Mouse (Mus musculus) E14TG2a.4 (cell line): Measurements from ENCODE around the gene Gm15293.
"Not testable (repeated sequence)": the region's sequence is repeated elsewhere in the genome, so short reads cannot be mapped to it uniquely, and the experiment has no call there.

ENCODE experiments used
- CTCF ChIP-seq: conservative IDR thresholded peaks from 2 replicates; pipeline ENCODE4 v1.5.1; 2014; ENCODE audit warnings: low read length
- POU5F1 ChIP-seq: IDR thresholded peaks from 2 replicates; pipeline ENCODE4 v1.6.1; 2014; ENCODE audit warnings: low read length, borderline replicate concordance

DNA sequence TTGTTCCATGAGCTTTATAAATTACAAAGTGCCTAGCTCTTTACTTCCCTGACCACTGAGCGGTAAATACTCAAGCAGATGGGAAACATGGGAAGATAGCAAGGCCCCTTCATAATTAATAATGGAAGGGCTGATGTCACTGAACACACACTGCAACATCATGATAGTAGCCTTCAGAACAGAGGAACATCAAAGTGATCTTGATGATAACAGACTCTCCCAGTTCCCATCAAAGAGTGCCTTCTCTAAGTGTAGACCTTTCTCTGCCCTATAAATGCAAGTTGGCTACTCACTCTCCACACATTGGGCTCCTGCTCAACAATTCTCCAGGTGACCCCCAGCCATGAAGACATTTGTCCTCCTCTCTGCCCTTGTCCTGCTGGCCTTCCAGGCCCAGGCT, at the start of gene Gm15293:
- TF ChIP-seq CTCF, POU5F1: not testable (repeated sequence)
